Mouse (Mus musculus): ENCODE data around the gene Rbmx2.

DNA sequence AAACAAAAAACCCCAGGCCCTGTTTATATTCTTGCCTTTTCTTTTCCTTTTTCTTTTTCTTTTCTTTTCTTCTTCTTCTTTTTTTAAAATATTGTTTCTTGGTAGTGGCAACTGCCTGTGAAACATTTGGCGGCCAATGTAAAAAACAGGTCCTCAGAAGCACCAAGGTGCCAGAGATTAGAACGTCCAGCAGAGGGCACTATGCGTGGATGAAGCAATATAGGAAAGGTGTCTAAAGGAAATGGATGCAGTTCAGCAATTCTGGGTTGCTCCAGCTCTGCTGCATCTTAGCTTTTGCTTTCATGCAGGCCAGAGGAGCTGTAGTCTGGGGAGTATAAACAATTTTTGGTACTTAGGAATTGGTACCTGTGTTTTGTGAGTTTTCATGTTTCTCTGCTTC is 11.4 kb upstream of the Rbmx2 start:
- no peak for TF ChIP-seq CTCF (IDR thresholded peaks at IDR 0.05; ENCODE audit: low read depth, low read length)
- no peak for TF ChIP-seq POLR2A (IDR thresholded peaks at IDR 0.05; ENCODE audit: borderline replicate concordance, low read depth, low read length)

All from bone marrow macrophage, adult 2 months (primary cell).